8 mouse cellular contexts compared by ENCODE assay signal in the genomic region with DNA sequence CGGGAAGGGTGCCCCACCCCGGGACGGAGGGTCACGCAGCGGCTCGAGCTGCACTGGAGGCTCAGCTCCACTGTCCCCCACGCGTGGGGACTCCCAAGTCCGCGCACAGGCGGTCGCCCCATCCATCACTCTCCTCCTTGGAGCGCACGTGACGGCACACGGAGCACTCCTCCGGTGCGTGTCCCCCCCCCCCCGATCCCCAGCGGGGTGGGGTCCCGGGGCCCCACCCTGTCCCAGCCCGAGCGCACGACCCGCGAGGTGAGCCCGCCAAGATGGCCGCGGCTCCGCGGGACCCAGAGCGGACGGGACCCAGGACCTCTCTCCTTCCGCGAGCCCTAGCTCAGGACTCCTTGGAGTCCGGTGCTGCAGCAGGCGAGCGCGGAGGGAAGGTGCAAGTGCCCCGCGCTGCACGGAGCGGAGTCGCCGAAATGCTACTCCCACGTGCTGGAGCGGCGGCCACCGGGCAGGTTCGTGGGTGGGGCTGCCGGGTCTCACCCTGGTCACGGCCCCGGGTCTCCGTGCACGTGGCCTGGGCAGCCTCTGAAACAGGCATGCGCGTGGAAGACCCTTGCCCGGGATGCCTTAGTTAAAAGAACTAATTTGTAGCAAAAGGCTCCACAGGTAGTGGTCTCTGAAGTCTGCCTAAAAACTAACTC. TPM values are rescaled to one million over a fixed set of nuclear protein-coding genes. Genes with fewer than 3 reads are reported as not detected.
DNase-seq lines count a peak whose midpoint lies in the region; ATAC-seq and TF ChIP-seq lines count a peak whose summit lies in the region.

No protein-coding gene starts in this region.

- no peaks in the 10 kb centered on the region for H3K36me3 ChIP-seq in CH12.LX (replicated peaks in 1 of 2; ENCODE audit: control insufficient read depth in 1 of 2, insufficient read depth in 1 of 2, low read length in 1 of 2)
- no peaks in the 10 kb centered on the region for H3K36me3 ChIP-seq in embryonic facial prominence, embryonic 13.5 days
- H3K36me3 ChIP-seq in heart, embryonic 15.5 days = no peaks in the 10 kb centered on the region

- dilution Hi-C loops in CH12.LX (cut with MboI; ENCODE audit: extremely low pct_ligation_motif_present, extremely low pct_unique_long_range_greater_than_20kb, low sequenced_read_pairs) = no loop called here

- in situ Hi-C loops in CH12.LX (cut with MboI; ENCODE audit: low pct_ligation_motif_present, low pct_unique_long_range_greater_than_20kb, low sequenced_read_pairs) = no loop called here

- no peak for TF ChIP-seq RAD21 in CH12.LX (IDR thresholded peaks at IDR 0.05; ENCODE audit: low read depth, low read length)

- peaks cover 2% of the 10 kb centered on the region for H3K27me3 ChIP-seq in CH12.LX (replicated peaks)
- peaks cover 37% of the 10 kb centered on the region for H3K27me3 ChIP-seq in embryonic facial prominence, embryonic 13.5 days
- H3K27me3 ChIP-seq in heart, embryonic 15.5 days = no peaks in the 10 kb centered on the region

- under 1% methylated on average over 52 of the region's 58 CpGs for WGBS in embryonic facial prominence, embryonic 13.5 days
- 0% methylated on average over 56 of the region's 58 CpGs for WGBS in heart, embryonic 15.5 days

- H3K4me3 ChIP-seq in CH12.LX (replicated peaks in 1 of 3; ENCODE audit: low read depth in 2 of 3, low read length in 2 of 3, poor library complexity in 1 of 3) = peak overlapping the region; percentile 90 to 99 (median 91)
- peak overlapping the region; percentile 66 for H3K4me3 ChIP-seq in embryonic facial prominence, embryonic 13.5 days
- peak overlapping the region; percentile 77 for H3K4me3 ChIP-seq in heart, embryonic 15.5 days

- TF ChIP-seq POLR2A in CH12.LX (IDR thresholded peaks at IDR 0.05; ENCODE audit: low read depth, low read length) = no peak

- H3K4me1 ChIP-seq in CH12.LX (ENCODE audit: control insufficient read depth in 1 of 2, insufficient read depth in 2 of 2) = peaks cover 5 to 14% of the 10 kb centered on the region in 2 experiments
- peaks cover 25% of the 10 kb centered on the region for H3K4me1 ChIP-seq in embryonic facial prominence, embryonic 13.5 days
- peaks cover 34% of the 10 kb centered on the region for H3K4me1 ChIP-seq in heart, embryonic 15.5 days (replicated peaks)

- H3K9me3 ChIP-seq in CH12.LX (replicated peaks; ENCODE audit: low read length) = no peaks in the 10 kb centered on the region
- H3K9me3 ChIP-seq in embryonic facial prominence, embryonic 13.5 days = no peaks in the 10 kb centered on the region
- H3K9me3 ChIP-seq in heart, embryonic 15.5 days (replicated peaks) = no peaks in the 10 kb centered on the region

- DNase-seq in CH12.LX (ENCODE audit: extremely low read depth) = peak; percentile 29
- DNase-seq in adrenal gland, postnatal 10 days = peak; percentile 69
- DNase-seq in kidney, postnatal 14 days = peak; percentile 66
- peak; percentile 43 to 61 for DNase-seq in spleen, adult 18-20 months
- no peak for DNase-seq in layer of hippocampus, adult 11-12 months (ENCODE audit: low spot score)

- TF ChIP-seq EP300 in CH12.LX (IDR thresholded peaks at IDR 0.05; ENCODE audit: low read length) = no peak

- H3K27ac ChIP-seq in CH12.LX (ENCODE audit: insufficient read depth, low read depth) = peak overlapping the region; percentile 58
- peak overlapping the region; percentile 84 for H3K27ac ChIP-seq in embryonic facial prominence, embryonic 13.5 days
- peak overlapping the region; percentile 94 for H3K27ac ChIP-seq in heart, embryonic 15.5 days

- H3K79me2 ChIP-seq in CH12.LX (replicated peaks; ENCODE audit: control insufficient read depth, extremely low read depth, insufficient read depth, poor library complexity, severe bottlenecking) = peaks cover 34% of the 10 kb centered on the region

- H3K4me2 ChIP-seq in CH12.LX (ENCODE audit: insufficient read depth, low read depth, poor library complexity, severe bottlenecking) = peak overlapping the region; percentile 65
- peak overlapping the region; percentile 89 for H3K4me2 ChIP-seq in embryonic facial prominence, embryonic 13.5 days
- peak overlapping the region; percentile 94 for H3K4me2 ChIP-seq in heart, embryonic 15.5 days

- H3K9ac ChIP-seq in CH12.LX (ENCODE audit: insufficient read depth, low read depth) = peak overlapping the region; percentile 94
- peak overlapping the region; percentile 78 for H3K9ac ChIP-seq in embryonic facial prominence, embryonic 13.5 days
- peak overlapping the region; percentile 87 for H3K9ac ChIP-seq in heart, embryonic 15.5 days

- ATAC-seq in embryonic facial prominence, embryonic 13.5 days (ENCODE audit: insufficient number of reproducible peaks, insufficient read depth, low FRiP score, low TSS enrichment, low read depth) = peak; percentile 52
- ATAC-seq in heart, embryonic 15.5 days (replicated peaks; ENCODE audit: insufficient number of reproducible peaks, insufficient read depth, low FRiP score, low read depth) = peak; percentile 61
- peak; percentile 26 for ATAC-seq in megakaryocyte progenitor cell, adult 5-6 weeks (replicated peaks; ENCODE audit: poor library complexity)

- TF ChIP-seq CTCF in CH12.LX (conservative IDR thresholded peaks at IDR 0.05 in 1 of 2, IDR thresholded peaks at IDR 0.05 in 1 of 2; ENCODE audit: low read depth in 2 of 2, low read length in 2 of 2) = no peak

TF ChIP-seq in CH12.LX, 34 proteins besides CTCF, POLR2A, EP300 and RAD21:
- TF ChIP-seq NRF1 (IDR thresholded peaks at IDR 0.05; ENCODE audit: low read depth, low read length) (peak; percentile 49), MYC (IDR thresholded peaks at IDR 0.05; ENCODE audit: low read depth, low read length) (0 out of 2 replicates have a peak, but pooled peaks have one; percentile 43), RCOR1 (conservative IDR thresholded peaks at IDR 0.05; ENCODE audit: low read depth, low read length) (no peak), ETS1 (conservative IDR thresholded peaks at IDR 0.05; ENCODE audit: low read depth, low read length) (no peak), USF2 (conservative IDR thresholded peaks at IDR 0.05; ENCODE audit: low read depth, low read length) (no peak), MAZ (IDR thresholded peaks at IDR 0.05; ENCODE audit: low read depth, low read length) (no peak), E2F4 (IDR thresholded peaks at IDR 0.05; ENCODE audit: insufficient replicate concordance, low read depth, low read length) (no peak), MAX (IDR thresholded peaks at IDR 0.05; ENCODE audit: low read length) (peak; percentile 71), MXI1 (IDR thresholded peaks at IDR 0.05; ENCODE audit: low read depth, low read length) (peak; percentile 87), TBP (conservative IDR thresholded peaks at IDR 0.05; ENCODE audit: low read depth, low read length) (no peak), CHD2 (IDR thresholded peaks at IDR 0.05; ENCODE audit: low read length) (no peak), ZMIZ1 (IDR thresholded peaks at IDR 0.05; ENCODE audit: low read depth, low read length) (no peak; the same call in 1 of the 2 replicates), TCF12 (IDR thresholded peaks at IDR 0.05; ENCODE audit: low read depth, low read length) (no peak; the same call in 1 of the 2 replicates), IRF4 (IDR thresholded peaks at IDR 0.05; ENCODE audit: low read depth, low read length) (no peak), NELFE (IDR thresholded peaks at IDR 0.05; ENCODE audit: low read depth, low read length) (no peak), SIN3A (IDR thresholded peaks at IDR 0.05; ENCODE audit: low read length) (no peak), POLR2AphosphoS2 (IDR thresholded peaks at IDR 0.05; ENCODE audit: low read depth, low read length) (no peak), MAFK (IDR thresholded peaks at IDR 0.05; ENCODE audit: insufficient replicate concordance, low read length) (no peak), ELF1 (IDR thresholded peaks at IDR 0.05; ENCODE audit: low read depth, low read length) (no peak), ZC3H11A (IDR thresholded peaks at IDR 0.05; ENCODE audit: low read depth, low read length) (no peak), KAT2A (IDR thresholded peaks at IDR 0.05; ENCODE audit: insufficient replicate concordance, low read length) (no peak), BHLHE40 (IDR thresholded peaks at IDR 0.05; ENCODE audit: low read depth, low read length) (peak; percentile 25), MEF2A (IDR thresholded peaks at IDR 0.05; ENCODE audit: borderline replicate concordance, low read depth, low read length) (no peak), USF1 (IDR thresholded peaks at IDR 0.05; ENCODE audit: low read depth, low read length) (no peak), HCFC1 (IDR thresholded peaks at IDR 0.05; ENCODE audit: low read depth, low read length) (no peak), ZNF384 (IDR thresholded peaks at IDR 0.05; ENCODE audit: low read depth, low read length) (no peak), PAX5 (IDR thresholded peaks at IDR 0.05; ENCODE audit: low read length) (no peak), JUND (conservative IDR thresholded peaks at IDR 0.05; ENCODE audit: low read depth, low read length) (no peak), GABPA (IDR thresholded peaks at IDR 0.05; ENCODE audit: insufficient replicate concordance, low read depth, low read length) (no peak), CHD1 (IDR thresholded peaks at IDR 0.05; ENCODE audit: low read depth, low read length) (no peak), JUN (IDR thresholded peaks at IDR 0.05; ENCODE audit: insufficient read depth, low read depth, low read length) (no peak), UBTF (IDR thresholded peaks at IDR 0.05; ENCODE audit: low read depth, low read length) (0 out of 2 replicates have a peak, but pooled peaks have one; percentile 16), ZKSCAN1 (IDR thresholded peaks at IDR 0.05; ENCODE audit: borderline replicate concordance, low read depth, low read length) (no peak)

RNA-seq across cellular contexts. Expression of a gene that starts 0.6 kb away (rescaled TPM):
- total RNA-seq in CH12.LX (2012; rRNA removed) = 107 and 115 TPM in 2 replicates
- 123 and 139 TPM in 2 replicates for total RNA-seq in CH12.LX (2014; rRNA removed)
- 207 and 290 TPM in 2 replicates for polyA plus RNA-seq in CH12.LX (2012; ENCODE audit: insufficient read length, low read depth)
- 10 to 100 TPM; 18.2 to 21.2 TPM for total RNA-seq in adrenal gland, postnatal 10 days (2021)
- 51.5 and 60.4 TPM in 2 replicates for polyA plus RNA-seq in embryonic facial prominence, embryonic 13.5 days (2015; fragmentation: Nextera tagmentation; extraction: Ambion mirVana)
- polyA plus RNA-seq in heart, embryonic 15.5 days (2015; fragmentation: Nextera tagmentation; extraction: Ambion mirVana) = 109 and 136 TPM in 2 replicates
- total RNA-seq in megakaryocyte progenitor cell, adult 5-6 weeks (2015) = 43.8 and 45.3 TPM in 2 replicates
- 118 and 129 TPM in 2 replicates for total RNA-seq in megakaryocyte progenitor cell, adult 5-6 weeks (2017)
